Mouse (Mus musculus) neural tube, embryonic 14.5 days (tissue): ENCODE data around the gene Mta3. TPM values are rescaled to one million over a fixed set of nuclear protein-coding genes. Genes with fewer than 3 reads are reported as not detected.

Experiments used
- ATAC-seq: fragments of 200-750 bp; cut with Nextera tagmentation; 2 replicates; pipeline ENCODE4 v1.8.0; 2017; ENCODE audit warnings: low read depth, mild to moderate bottlenecking, moderate TSS enrichment, moderate library complexity
- H3K27ac ChIP-seq: fragments of 300-500 bp; sonication (generic); 2 replicates; pipeline ENCODE4 v1.5.1; 2014; ENCODE audit warnings: low read depth, mild to moderate bottlenecking, control low read depth, low read length, moderate library complexity, mixed read lengths
- H3K27me3 ChIP-seq: fragments of 300-500 bp; sonication (generic); 2 replicates; pipeline ENCODE4 v1.6.1; 2014; ENCODE audit warnings: low read length; ENCODE audit not compliant: control insufficient read depth, insufficient read depth
- H3K36me3 ChIP-seq: fragments of 300-500 bp; sonication (generic); 2 replicates; pipeline ENCODE4 v1.6.1; 2014; ENCODE audit warnings: low read length, mixed read lengths; ENCODE audit not compliant: control insufficient read depth, insufficient read depth
- H3K4me1 ChIP-seq: fragments of 300-500 bp; sonication (generic); 2 replicates; pipeline ENCODE4 v1.6.1; 2014; ENCODE audit warnings: low read length; ENCODE audit not compliant: control insufficient read depth, insufficient read depth
- H3K4me2 ChIP-seq: fragments of 300-500 bp; sonication (generic); 2 replicates; pipeline ENCODE4 v1.6.1; 2014; ENCODE audit warnings: mild to moderate bottlenecking, low read depth, low read length, control low read depth
- H3K4me3 ChIP-seq: fragments of 300-500 bp; sonication (generic); 2 replicates; pipeline ENCODE4 v1.5.1; 2014; ENCODE audit warnings: low read depth, low read length, control low read depth, mixed read lengths
- H3K9ac ChIP-seq: fragments of 300-500 bp; sonication (generic); replicated peaks from 2 replicates; pipeline ENCODE4 v1.6.1; 2014; ENCODE audit warnings: low read depth, mild to moderate bottlenecking, control low read depth, low read length, mixed read lengths
- H3K9me3 ChIP-seq: fragments of 300-500 bp; sonication (generic); 2 replicates; pipeline ENCODE4 v1.6.1; 2016; ENCODE audit warnings: low read length; ENCODE audit not compliant: control insufficient read depth
- WGBS: fragments of 180-500 bp; shearing (Covaris S2); extraction: QIAGEN DNeasy Blood & Tissue Kit; methylation state at CpG from one replicate; pipeline ENCODE4 v1.1.7; 2014; 5-methylcytosine and 5-hydroxymethylcytosine counted together
- polyA plus RNA-seq: library from polyadenylated mRNA; unstranded; fragments of >200 nt; fragmentation: Nextera tagmentation; extraction: Ambion mirVana; gene quantifications from 2 replicates; pipeline ENCODE4 v1.2.1, GENCODE M21; 2014

Gene Mta3
- polyA plus RNA-seq, 1 experiment from 2014 or later: 35.0 TPM

DNA sequence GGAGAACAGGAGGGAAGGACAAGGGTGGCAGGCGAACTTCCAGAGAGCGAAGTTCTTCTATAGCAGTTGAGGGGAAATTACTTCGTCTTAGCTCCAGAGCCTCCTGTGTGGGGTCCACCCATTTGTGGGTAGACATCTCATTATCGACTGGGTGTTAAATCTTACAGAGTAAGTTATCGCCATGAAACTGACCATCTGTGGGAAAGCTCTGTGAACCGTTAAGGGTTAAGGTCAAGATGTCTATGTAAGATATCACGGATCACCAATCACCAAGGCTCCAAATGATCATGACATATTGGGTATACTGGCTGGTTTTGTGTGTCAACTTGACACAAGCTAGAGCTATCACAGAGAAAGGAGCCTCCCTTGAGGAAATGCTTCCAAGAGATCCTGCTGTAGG lies 21.5 kb upstream of the Mta3 start:
- Histone ChIP-seq H3K4me3 (no peak overlapping the region), H3K27me3 (no peaks in the 10 kb centered on the region), H3K36me3 (no peaks in the 10 kb centered on the region), H3K9me3 (no peaks in the 10 kb centered on the region; the same call in 1 of the 2 replicates), H3K27ac (no peak overlapping the region), H3K4me1 (no peaks in the 10 kb centered on the region), H3K9ac (no peak overlapping the region), H3K4me2 (no peak overlapping the region)
- no peak for ATAC-seq
- WGBS: 78% methylated on average over 7 of the region's 7 CpGs

- Histone ChIP-seq H3K36me3 (no peaks in the 10 kb centered on the region), H3K9me3 (no peaks in the 10 kb centered on the region; the same call in 1 of the 2 replicates), H3K4me1 (no peaks in the 10 kb centered on the region), H3K4me2 (no peak overlapping the region), H3K9ac (no peak overlapping the region), H3K27ac (no peak overlapping the region), H3K4me3 (no peak overlapping the region), H3K27me3 (no peaks in the 10 kb centered on the region)
- ATAC-seq: no peak
- 70% methylated on average over 2 of the region's 2 CpGs for WGBS
These were observed 15.5 kb upstream of the Mta3 start for GRCm38 (mm10) chr17:83690418-83690817.

GRCm38 (mm10) chr17:83691379-83691778 lies 14.6 kb upstream of the Mta3 start:
- no peak overlapping the region for H3K4me2 ChIP-seq
- no peaks in the 10 kb centered on the region for H3K27me3 ChIP-seq
- no peak for ATAC-seq
- 83% methylated on average over 4 of the region's 4 CpGs for WGBS
- H3K4me3 ChIP-seq: no peak overlapping the region
- no peaks in the 10 kb centered on the region; the same call in 1 of the 2 replicates for H3K9me3 ChIP-seq
- no peaks in the 10 kb centered on the region for H3K36me3 ChIP-seq
- H3K9ac ChIP-seq: no peak overlapping the region
- no peaks in the 10 kb centered on the region for H3K4me1 ChIP-seq
- no peak overlapping the region for H3K27ac ChIP-seq

DNA sequence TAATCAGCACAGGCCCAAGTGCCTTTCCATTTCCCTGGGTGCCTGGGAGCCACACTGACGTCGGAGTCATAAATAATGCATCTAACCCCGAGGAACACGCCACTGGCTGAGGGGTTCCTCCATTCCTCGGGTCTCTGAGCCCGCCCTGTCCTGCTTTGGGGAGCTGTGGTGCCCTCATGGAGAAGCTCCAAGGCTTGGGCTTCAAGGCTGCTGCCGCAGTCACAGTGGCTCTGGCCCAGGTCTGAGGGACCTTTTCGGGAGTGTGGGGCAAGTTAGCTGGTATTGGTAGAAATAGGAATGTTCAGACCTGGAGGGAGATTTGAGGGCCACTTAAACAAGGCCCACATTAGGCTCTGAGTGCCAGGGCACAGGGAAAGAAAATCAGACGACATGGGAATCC lies 12.0 kb upstream of the Mta3 start:
- H3K27me3 ChIP-seq: no peaks in the 10 kb centered on the region
- no peak overlapping the region for H3K9ac ChIP-seq
- H3K4me3 ChIP-seq: no peak overlapping the region
- no peaks in the 10 kb centered on the region for H3K36me3 ChIP-seq
- H3K27ac ChIP-seq: no peak overlapping the region
- WGBS: 73% methylated on average over 9 of the region's 9 CpGs
- no peaks in the 10 kb centered on the region for H3K4me1 ChIP-seq
- no peak overlapping the region for H3K4me2 ChIP-seq
- ATAC-seq: no peak
- no peaks in the 10 kb centered on the region for H3K9me3 ChIP-seq

- WGBS: 73% methylated on average over 2 of the region's 2 CpGs
- no peak overlapping the region for H3K9ac ChIP-seq
- H3K4me3 ChIP-seq: no peak overlapping the region
- no peak overlapping the region for H3K27ac ChIP-seq
- no peaks in the 10 kb centered on the region for H3K36me3 ChIP-seq
- H3K27me3 ChIP-seq: no peaks in the 10 kb centered on the region
- no peak for ATAC-seq
- no peaks in the 10 kb centered on the region for H3K4me1 ChIP-seq
- H3K9me3 ChIP-seq: no peaks in the 10 kb centered on the region
- no peak overlapping the region for H3K4me2 ChIP-seq
These were observed 10.2 kb upstream of the Mta3 start for GRCm38 (mm10) chr17:83695785-83696184.

DNA sequence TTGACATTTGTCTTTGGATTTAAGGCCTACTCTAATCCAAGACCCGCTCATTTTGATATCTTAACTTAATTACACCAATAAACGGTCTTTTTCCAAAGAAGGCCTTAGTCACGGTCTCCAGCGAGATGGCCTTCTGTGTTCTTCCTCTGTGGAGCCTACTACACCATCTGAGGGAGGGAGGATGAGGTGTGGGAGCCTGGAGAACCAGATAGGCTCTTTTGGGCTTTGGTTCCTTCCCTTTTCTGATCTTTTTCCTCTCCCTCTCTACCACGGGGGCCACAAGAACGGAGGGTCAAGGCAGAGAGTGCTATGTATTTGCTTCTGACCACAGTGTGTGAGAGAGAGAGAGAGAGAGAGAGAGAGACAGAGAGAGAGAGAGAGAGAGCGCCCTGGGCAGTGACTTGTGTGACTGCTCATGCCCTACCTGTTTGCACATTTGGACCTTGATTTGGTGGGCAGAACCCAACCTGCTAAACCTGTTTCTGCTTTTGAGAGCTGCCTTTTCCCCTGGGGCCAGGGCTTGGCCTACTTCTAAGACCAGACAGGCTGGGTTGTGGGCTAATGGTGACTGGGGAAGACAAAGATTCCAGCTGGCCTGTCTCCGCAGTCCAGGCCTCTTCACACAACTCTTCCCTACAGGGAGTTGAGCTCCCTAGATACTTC lies 6.8 kb upstream of the Mta3 start:
- ATAC-seq: no peak
- H3K4me2 ChIP-seq: no peak overlapping the region

DNA sequence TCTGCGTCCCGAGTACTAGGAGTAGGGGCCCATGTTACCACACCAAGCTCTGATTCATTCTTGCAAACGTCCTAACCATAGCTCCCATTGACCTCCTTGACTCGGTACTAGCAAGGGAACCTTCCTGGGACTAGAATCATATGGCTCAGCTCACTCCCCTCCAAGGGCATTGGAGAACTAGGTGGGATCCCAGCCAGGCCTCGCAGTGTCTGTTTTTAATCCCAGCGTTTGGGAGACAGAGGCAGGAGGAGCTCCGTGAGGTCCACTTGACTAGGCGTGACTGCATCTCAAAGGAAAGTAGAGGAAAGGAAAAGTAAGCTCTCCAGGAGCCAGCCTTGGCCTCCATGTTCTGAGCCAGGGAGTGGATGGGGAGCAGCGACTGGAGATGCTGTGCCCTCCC lies 5.8 kb upstream of the Mta3 start:
- H3K27ac ChIP-seq: no peak overlapping the region
- H3K36me3 ChIP-seq: no peaks in the 10 kb centered on the region
- H3K4me3 ChIP-seq: no peak overlapping the region
- 88% methylated on average over 9 of the region's 9 CpGs for WGBS
- H3K4me1 ChIP-seq: no peaks in the 10 kb centered on the region
- H3K27me3 ChIP-seq: no peaks in the 10 kb centered on the region
- no peak for ATAC-seq
- no peak overlapping the region for H3K4me2 ChIP-seq
- H3K9me3 ChIP-seq: no peaks in the 10 kb centered on the region
- no peak overlapping the region for H3K9ac ChIP-seq

More for the DNA sequence above, 6.8 kb upstream of the Mta3 start:
- Histone ChIP-seq H3K4me3 (no peak overlapping the region), H3K4me1 (no peaks in the 10 kb centered on the region), H3K36me3 (no peaks in the 10 kb centered on the region), H3K9me3 (no peaks in the 10 kb centered on the region), H3K27ac (no peak overlapping the region), H3K27me3 (no peaks in the 10 kb centered on the region), H3K9ac (no peak overlapping the region)
- WGBS: 92% methylated on average over 8 of the region's 8 CpGs

- Histone ChIP-seq H3K4me1 (peaks cover 4% of the 10 kb centered on the region), H3K27me3 (no peaks in the 10 kb centered on the region), H3K36me3 (no peaks in the 10 kb centered on the region), H3K4me3 (no peak overlapping the region), H3K27ac (no peak overlapping the region), H3K9me3 (no peaks in the 10 kb centered on the region), H3K4me2 (no peak overlapping the region), H3K9ac (no peak overlapping the region)
- 88% methylated on average over 5 of the region's 5 CpGs for WGBS
- no peak for ATAC-seq
These were observed 1.5 kb upstream of the Mta3 start for GRCm38 (mm10) chr17:83704469-83704868.

DNA sequence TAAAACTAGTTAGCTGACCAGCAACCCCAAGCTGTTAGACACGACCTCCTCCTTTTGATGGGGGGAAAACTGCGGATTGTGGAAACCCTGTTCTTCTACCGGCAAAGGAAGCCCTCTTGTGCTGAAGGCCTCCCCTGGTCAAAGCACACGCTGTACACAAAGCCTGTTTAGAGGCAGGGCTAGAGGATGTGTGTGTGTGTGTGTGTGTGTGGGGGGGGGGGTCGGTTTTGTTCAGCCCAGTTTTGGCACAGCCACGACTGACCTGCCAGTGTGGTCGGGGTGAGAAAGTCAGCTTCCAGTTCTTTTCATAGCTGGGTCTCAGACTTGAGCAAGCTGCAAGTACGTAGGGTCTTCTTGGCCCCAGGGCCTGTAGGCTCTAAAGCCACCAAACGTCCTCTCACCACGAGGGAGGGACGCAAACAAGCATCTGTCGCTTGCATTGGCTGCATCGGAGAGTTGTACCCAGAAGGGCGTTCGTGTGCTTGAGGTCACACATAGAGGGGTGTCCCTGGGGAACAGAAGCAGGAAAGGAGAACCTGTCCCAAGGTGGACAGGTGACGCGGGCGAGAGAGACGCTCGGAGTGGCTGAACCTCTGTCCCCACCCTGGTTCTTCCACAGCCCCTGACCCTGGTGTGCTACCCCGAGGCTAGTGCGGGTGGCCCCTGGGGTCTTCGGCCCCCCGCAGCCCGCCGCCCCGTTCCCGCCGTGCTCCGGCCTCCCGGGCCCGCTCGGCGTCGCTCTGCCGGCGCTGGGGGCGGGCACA lies 429 bp upstream of the Mta3 start:
- Histone ChIP-seq H3K4me1 (peaks cover 4% of the 10 kb centered on the region), H3K9me3 (no peaks in the 10 kb centered on the region), H3K4me3 (peak overlapping the region; percentile 80), H3K36me3 (no peaks in the 10 kb centered on the region), H3K9ac (peak overlapping the region; percentile 96), H3K4me2 (peak overlapping the region; percentile 60), H3K27me3 (no peaks in the 10 kb centered on the region), H3K27ac (peak overlapping the region; percentile 88)
- ATAC-seq: peak; percentile 72
- WGBS: under 1% methylated on average over 23 of the region's 38 CpGs
